Mouse (Mus musculus): ENCODE measurements around the gene Arid3a.
A peak's percentile ranks its signal among the peaks of the same experiment; 100 is the strongest.
"Not testable (repeated sequence)": the region's sequence is repeated elsewhere in the genome, so short reads cannot be mapped to it uniquely, and the experiment has no call there.

Gene Arid3a

DNA sequence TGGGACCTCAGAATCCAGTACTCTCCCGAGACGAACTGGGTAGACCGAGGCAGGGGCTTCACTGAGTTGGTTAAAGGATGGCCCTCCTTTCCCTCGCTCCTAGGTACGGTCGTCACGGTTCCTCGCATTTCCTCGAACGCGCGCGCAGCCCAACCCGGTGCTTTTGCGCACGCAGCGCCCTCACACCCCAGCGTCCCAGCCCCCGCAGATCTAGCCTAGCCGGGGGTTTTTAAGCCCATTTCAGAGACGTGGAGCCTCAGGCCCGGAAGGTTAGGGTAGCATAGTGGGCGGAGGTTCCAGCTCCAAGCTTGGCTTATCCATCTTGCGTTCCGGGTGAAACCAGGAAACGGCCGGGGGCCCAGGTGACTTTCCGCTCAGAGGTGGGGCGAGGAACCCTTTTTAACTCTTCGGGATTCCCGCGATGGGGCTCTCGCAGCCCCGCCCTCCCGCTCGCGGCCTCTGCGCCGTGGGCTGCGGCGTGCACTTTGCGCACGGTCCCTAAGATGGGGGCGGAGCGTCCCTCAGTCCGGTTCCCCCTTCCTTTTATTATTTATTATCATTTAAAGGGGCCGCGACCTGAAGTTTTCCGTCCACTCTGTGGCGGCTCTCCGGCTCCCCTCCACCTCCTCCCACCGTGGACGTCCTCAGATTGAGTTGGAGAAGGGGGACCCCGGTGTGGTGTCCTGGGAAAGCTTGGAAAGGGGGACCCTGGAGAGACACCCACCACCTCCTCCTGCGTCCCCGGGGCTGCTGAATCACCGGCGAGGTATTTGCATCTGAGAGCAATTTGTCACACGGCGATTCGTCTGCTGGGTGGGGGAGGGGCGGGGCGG, at the start of gene Arid3a:
Gene Arid3a (plus strand): TSS at position 553 of the 833 bp plus-strand sequence.
- DNase-seq: peak; percentile 99

DNA sequence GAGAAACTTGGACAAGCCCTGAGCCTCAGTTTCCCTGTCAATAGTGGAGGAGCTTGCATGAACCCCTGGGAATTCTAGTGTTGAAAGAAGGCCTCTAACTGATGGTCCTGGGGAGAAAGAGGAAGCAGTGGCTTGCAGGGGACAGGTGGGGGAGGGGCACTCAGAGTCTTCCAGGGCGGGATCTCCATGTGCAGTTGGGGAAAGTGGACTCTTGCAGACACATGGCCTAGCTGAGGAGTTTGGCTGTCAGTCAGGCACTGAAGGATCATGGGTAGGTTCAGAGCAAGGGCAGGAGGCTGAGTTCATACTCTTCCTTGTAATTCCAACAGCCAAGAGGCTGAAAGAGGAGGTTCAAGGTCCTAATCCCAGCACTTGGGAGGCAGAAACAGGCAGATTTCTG, 49.7 kb upstream of the Arid3a start:
- DNase-seq: peak; percentile 96

DNA sequence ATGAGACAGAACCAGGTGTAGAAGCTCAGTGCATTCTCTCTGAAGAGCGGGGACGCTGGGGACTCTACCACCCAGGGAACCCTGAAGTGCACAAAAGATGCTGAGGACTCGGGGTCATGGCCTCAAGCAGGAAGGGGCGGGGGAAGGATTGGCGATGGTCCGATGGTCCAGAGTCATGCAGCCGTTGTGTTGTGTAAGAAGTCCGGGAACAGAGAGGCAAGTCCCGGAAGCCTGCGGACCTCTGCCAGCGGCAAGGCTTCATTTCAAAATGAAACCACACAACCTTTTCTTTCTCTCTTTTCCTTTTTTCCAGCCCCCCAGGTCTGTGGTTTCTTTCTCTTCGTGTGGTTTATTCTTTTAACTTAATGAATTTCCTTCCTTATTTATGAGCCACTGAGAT, 49.1 kb upstream of the Arid3a start:
- peak; percentile 98 for DNase-seq

DNA sequence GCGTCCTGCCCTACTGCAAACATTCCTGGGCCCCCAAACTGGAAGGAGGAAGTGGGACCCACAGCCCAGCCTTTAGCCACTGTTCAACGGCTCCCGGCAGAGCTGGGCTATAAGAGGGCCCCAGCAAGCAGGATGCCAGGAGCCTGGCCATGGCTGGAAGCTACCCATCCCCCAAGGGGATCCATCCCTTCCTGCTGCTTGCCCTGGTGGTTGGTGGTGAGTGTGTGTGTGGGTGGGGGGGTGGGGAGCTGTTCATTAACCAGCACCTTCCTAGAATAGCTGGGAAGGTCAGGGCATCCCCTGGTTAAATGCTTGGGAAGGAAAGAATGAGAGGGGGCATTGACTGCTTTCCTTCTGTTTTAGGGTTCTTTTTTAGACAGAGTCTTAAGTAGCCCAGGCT, 47.3 kb upstream of the Arid3a start:
- DNase-seq: no peak

DNA sequence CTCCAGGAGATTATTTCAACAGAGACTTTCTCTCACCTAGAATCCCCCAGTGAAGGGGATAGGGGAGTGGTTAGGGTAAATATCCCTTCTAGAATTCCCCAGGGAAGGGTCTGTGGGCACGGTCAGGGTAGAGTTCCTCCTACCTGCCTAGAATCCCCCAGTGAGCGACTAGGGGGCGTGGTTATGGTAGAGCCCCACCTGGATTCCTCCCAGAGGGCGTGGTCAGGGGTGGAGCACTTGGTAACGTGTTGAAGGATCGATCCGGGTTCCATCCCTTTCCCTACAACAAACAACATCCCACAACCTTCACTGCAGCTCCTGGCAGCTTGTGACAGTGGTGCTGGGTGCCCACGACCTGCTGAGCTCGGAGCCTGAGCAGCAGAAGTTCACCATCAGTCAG, 46.1 kb upstream of the Arid3a start:
- DNase-seq: peak; percentile 87

DNA sequence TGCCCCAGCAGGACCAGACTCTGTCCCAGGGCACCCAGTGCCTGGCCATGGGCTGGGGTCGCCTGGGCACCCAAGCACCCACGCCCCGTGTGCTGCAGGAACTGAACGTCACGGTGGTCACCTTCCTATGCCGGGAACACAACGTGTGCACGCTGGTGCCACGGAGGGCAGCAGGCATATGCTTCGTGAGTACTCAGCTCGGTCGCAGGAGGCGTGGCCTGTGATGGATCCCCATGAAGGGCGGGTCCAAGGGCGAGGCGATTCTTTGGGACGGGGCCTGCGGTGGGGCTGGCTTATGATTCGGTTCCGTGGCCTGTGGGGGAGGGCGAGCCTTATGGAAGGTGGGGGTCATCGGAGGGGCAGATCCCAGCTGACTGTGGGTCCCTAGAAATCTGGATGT, 44.9 kb upstream of the Arid3a start:
- DNase-seq: peak; percentile 93

DNA sequence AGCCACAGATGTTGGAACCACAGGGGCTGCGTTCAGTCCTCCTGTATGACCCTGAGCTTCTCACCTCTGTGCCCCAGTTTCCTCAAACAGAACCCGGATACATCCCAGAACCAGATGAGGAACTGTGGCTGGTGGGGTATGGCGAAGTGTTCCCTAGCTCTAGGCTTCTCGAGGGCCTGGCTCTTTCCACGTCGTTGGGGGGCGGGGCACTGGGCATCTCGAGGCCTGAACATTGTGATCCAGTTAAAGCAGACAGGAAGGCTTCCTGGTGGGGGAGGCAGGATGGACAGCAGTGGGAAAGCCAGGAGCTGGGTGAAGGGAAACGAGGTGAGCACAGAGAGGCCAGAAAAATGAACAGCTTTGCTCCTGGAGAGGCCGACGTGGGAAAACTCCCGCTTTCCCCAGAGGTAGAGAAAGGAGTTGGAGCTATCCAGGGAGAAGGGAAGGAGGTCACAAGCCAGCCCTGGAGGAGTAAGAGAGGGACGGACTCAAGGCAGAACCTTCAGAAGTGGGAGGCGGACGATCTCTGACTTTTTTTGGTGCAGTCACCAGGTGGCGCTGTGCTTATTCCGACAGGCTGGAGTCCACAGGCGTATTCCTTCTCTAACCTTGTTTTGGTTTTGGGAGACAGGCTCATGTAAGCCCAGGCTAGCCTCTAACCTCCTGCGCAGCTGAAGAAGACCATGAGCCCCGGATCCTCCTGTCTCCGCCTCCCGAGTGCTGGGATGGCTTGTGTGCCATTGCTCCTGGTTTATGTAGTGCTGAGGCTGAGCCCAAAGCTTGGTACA, 43.4 kb upstream of the Arid3a start:
- peak; percentile 95 for DNase-seq

DNA sequence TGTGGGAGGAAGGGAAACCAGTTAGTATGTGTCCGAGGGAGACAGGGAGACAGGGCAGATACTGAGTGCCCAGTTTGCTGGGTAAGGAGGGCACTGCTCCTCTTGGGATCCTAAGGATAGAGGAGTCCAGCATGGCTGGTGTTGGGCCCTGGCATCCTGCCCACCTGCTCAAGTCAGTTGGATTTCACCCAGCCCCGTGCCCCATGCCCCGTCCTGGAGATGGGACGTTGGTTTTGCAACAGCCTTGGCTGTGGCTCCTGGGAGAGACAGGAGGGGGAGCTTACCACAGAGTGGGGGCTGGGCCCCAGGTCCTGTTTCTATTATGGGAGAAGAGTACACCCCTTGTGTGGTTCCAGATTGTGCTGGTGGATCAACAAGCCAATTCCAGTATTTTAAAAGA, 42.4 kb upstream of the Arid3a start:
- DNase-seq: peak; percentile 98

DNA sequence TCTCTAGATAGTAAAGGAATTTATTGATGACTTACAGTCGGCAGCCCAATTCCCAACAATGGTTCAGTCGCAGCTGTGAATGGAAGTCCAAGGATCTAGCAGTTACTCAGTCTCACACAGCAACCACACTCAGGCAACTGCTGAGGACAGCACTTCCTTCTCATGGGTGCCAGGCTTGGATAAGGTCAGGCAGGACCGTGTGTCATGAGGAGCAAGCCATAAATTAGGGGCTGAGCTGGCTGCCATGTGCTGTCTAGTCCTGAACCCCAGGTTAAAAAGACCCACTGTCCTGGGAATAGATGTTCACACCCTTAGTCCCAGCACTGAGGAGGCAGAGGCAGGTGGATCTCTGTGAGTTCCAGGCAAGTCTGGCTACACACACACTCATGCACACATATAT, 41.9 kb upstream of the Arid3a start:
- DNase-seq: not testable (repeated sequence)

DNA sequence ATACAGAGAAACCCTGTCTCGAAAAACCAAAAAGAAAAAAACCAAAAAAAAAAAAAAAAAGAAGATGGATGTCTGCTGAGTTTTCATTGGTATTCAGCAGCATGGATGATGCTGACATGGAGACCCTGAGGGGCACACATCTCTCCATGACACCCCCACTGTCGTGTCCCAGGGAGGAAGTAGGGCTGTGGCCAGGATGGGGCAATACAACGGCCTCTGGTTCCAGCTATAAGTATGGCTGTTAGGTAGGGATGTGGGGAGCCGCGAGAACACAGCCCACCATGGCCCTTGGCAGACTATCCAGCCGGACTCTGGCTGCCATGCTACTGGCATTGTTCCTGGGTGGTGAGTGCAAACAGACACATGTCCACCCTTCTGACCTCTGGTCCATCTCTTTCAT, 40.8 kb upstream of the Arid3a start, which contains the start of gene Elane:
Gene Elane (plus strand): TSS at position 194 of the 400 bp plus-strand sequence.
- peak; percentile 87 for DNase-seq

DNA sequence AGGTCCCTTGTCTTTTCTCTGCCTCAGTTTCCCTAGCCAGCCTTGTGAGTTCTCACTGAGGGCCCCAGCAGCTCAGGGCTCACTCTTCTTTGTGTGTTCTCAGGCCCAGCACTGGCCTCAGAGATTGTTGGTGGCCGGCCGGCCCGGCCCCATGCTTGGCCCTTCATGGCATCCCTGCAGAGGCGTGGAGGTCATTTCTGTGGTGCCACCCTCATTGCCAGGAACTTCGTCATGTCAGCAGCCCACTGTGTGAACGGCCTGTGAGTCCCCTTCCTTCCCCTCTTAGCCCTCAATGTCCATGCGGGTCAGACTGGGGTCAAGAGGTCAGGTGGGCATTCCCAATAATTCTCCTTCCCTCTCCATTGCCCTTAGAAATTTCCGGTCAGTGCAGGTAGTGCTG, 40.2 kb upstream of the Arid3a start:
- DNase-seq: peak; percentile 91

DNA sequence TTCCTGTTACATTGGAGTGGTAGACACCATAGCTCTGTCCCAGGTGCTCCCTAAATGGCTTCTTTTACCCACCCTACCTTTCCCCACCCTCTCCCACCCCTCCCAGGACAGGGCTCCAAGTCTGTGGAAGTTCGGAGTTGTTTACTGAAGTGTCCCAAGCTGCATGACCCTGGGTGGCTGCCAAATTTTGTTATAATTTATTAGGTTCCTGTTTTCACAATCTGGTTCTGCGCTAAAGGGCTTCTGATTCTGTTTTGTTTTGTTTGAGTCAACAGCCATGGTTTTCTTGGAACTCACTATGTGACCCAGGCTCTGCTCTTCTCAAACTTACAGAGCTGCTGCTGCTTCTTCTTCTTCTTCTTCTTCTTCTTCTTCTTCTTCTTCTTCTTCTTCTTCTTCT, 37.5 kb upstream of the Arid3a start:
- no peak for DNase-seq

DNA sequence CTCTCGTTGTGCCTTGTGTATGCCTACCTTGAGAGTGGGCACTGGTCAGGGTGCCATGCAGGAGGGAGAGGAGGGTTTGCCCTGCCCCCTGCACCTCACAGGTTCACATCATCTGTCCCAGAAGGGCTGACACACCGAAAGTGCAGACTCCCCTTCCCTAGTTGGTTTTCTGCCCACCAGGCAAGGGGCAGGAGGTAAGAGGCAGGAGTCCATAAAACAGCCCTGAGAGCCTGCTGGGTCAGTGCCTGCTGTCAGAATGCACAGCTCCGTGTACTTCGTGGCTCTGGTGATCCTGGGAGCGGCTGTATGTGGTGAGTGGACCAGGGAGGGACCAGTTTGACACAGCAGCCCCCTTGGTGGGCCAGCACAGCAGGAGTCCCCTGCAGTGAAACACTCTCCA, 36.2 kb upstream of the Arid3a start, which contains the start of gene Cfd:
Gene Cfd (plus strand): TSS at position 184 of the 400 bp plus-strand sequence.
- DNase-seq: no peak

DNA sequence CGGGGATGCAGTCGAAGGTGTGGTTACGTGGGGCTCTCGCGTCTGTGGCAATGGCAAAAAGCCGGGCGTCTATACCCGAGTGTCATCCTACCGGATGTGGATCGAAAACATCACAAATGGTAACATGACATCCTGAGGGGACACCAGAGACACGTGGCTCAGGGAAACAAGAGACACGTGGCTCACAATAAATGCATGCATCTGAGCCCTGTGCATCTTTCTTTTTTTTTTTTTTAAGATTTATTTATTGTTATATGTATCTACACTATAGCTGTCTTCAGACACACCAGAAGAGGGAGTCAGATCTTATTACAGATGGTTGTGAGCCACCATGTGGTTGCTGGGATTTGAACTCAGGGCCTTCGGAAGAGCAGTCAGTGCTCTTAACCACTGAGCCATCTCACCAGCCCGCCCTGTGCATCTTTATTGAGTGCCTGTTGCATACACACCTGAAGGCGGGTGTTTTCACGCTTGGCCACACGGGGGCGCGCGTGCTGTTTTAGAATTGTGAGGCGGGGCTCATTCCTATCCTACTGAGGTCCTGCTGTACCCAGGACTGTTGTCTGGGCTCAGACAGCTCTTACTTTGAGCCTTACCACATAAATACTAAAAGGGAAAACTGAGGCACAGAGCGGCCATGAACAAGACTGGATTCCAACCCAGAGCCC, 34.3 kb upstream of the Arid3a start:
- peak; percentile 95 for DNase-seq

DNA sequence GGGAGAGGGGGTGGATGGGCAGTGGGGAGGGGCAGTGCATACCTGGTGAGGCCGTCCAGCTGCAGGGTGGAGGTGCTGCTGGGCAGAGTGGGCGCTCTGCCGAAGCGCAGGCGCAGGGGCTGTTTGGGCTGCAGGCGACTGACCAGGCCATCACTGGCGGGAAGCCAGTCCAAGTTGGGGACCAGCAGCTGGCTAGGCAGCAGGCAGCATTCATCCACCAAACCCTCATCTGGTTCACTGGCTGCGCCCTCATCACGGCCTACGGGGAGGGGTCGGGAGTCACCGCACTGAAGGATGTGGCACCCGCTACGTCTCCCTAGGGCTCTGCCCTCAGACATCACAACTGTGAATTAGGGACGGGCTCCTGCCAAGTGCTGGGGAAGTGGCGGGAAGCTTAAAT, 30.5 kb upstream of the Arid3a start:
- no peak for DNase-seq

DNA sequence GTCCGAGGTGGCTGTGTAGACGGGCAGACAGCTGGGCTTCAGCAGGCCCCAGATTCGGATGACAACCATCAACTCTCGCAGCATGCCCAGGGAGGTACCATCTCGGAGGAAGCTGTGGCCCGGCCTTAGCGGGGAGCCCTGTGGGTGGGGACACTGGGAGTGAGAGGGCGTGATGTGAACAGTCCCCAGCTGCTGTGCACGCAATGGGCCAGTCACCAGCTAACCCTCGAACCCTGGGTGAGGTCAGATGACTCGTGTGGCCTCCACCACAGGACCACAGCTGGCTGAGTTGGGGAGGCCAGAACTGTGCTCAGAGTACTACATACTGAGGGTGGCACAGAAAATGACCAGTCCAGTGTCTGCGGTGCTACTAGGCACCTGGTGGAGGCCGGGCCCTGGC, 30.0 kb upstream of the Arid3a start:
- DNase-seq: no peak

DNA sequence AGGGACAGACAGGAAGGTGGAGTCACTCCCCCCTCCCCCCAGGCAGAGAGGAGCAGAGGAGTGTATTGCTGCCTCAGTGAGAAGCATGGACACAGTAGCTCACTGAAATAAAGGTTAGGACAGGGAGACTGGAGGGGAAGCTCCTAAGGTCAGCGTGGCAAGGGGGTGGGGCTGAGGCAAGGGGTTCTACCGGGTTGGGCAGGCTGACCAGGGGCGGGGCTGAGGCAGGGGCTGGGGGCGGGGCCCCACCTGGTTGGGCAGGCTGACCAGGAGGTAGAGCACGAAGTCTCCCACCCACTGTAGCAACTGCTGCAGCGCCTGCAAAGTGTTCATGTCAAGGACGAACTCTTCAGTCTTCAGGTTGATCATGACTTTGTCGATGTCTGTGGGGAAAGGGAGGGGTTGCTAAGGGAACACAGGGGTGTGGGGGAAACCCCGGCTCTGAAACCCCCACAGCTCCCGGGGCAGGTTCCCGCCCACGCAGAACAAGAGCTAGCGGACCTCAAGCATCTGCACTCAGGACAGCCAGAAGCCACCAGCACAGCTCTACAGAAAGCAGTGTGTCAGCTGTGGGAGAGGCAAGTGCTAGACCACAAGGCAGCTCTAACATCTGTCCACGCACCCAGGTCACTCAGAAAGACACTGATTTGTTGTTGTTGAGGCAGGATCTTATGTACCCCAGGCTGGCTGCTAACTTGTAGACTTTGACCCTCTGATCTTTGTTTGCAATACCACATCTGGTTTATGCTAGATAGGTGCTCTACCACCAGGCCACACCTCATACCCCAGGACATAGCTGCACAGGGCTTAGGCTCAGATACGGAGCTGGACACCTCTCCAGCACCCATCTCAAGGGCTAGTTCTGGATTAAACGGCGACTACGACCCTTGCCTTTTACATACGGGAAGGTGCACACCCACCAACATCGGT, 29.3 kb upstream of the Arid3a start:
- DNase-seq: no peak

DNA sequence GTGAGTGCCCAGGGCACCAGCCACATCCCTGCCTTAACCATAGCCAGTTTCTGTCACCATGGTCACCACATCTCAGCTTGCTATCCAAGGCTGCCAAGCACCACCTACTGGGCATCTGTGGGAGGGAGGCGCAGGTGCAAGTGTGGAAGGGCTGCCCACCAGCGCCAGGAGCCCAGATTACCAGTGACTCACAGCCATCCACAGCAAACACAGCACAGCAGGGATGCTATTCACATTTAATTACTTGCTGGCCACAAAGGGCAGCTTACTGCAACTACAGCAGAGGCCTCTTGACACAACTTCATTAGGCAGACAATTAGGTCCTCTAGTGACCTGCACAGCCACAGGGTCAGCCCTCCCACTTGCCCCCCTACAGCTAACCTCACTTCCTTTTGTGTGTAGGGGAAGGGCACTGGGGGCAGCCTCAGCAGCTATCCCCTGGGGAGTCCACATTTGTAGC, 25.9 kb upstream of the Arid3a start:
- no peak for DNase-seq

DNA sequence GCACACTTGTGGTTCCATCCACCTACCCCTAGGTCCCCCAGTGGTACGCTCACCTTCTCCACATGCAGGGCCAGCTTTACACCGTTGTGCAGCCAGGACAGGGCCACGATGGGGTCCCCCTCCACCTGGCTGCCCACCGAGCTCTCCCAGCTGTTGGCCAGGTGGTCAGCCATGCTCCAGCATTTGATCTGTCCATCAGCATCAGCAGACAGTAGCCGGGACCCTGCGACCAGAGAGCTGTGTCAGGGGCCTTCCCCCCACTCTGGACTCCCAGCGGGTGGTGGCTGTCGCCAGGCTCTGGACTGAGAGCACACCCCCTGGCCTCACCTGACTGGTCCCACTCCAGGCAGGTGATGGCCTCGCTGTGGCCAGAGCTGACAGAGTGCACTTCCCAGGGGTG, 20.1 kb upstream of the Arid3a start:
- DNase-seq: peak; percentile 94

DNA sequence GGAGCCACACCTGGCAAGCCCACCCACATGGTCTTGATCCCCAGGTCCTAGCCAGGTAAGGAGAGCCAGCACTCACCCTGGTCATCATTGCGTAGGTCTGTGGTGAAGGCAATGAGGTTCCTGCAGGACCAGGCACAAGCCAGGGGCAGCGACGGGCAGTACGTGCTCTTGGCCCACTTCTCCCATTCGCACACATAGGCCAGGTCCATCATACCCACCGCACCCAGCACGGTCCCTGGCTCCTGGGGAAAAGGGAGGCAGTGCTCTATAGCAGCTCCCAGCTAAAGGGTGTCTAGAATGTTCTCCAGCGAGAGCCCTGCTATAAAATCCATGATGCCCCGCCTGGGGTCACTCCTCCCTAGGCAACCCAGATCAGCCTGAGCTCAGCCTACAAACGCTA, 19.4 kb upstream of the Arid3a start:
- DNase-seq: peak; percentile 94

DNA sequence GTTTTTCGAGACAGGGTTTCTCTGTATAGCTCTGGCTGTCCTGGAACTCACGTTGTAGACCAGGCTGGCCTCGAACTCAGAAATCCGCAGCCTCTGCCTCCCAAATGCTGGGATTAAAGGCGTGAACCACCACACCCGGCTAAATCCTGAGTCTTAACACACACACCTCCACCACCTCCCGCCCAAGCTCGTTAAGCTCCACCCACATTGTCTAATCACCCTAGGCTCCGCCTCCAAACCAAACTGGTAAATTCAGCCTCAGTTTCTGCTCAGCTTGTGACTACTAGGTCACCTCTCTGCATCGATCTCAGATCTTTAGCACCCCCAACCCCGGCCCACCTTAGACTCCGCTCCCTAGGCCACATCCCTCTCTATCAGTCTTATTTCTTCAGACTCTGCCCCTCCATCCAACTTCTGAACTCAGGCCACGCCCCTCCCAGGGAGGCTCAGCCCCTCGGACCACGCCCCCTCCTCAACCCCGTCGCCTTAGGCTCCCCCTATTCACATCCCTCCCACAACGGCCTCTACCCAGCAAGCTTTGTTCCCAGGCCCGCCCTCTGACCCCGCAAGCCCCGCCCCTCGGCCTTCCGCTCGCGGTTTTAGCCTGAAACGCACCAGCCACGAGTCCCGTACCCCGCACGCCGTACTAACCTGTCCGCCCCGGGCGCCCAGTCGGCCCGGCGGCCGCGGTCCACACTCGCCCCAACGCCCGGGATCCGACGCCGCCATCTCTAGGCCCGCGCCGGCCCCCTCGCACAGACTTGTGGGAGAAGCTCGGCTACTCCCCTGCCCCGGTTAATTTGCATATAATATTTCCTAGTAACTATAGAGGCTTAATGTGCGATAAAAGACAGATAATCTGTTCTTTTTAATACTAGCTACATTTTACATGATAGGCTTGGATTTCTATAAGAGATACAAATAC, 18.4 kb upstream of the Arid3a start, which contains the start of gene Med16:
Gene Med16 (minus strand): TSS at position 757 of the 925 bp plus-strand sequence.
- DNase-seq: peak; percentile 100
